Mouse (Mus musculus) liver, postnatal 0 days (tissue): ENCODE data around the gene Tekt5. TPM values are rescaled to one million over a fixed set of nuclear protein-coding genes. Genes with fewer than 3 reads are reported as not detected.

Experiments used
- ATAC-seq: fragments of 200-750 bp; cut with Nextera tagmentation; 2 replicates; pipeline ENCODE4 v1.8.0; 2017; ENCODE audit warnings: mild to moderate bottlenecking, moderate library complexity
- DNase-seq: peaks from one replicate; pipeline ENCODE4 v3.0.0-alpha.2; 2016
- H3K27ac ChIP-seq: fragments of 300-500 bp; sonication (generic); 2 replicates; pipeline ENCODE4 v1.5.1; 2014; ENCODE audit warnings: antibody characterized with exemption, moderate library complexity, mild to moderate bottlenecking, low read depth
- H3K27me3 ChIP-seq: fragments of 300-500 bp; sonication (generic); 2 replicates; pipeline ENCODE4 v1.6.1; 2014; ENCODE audit warnings: low read length, control low read depth, mixed read lengths; ENCODE audit not compliant: insufficient read depth
- H3K36me3 ChIP-seq: fragments of 300-500 bp; sonication (generic); replicated peaks from 2 replicates; pipeline ENCODE4 v1.6.1; 2014; ENCODE audit warnings: mild to moderate bottlenecking, control low read depth, low read length, moderate library complexity, mixed read lengths; ENCODE audit not compliant: insufficient read depth
- H3K4me1 ChIP-seq: fragments of 300-500 bp; sonication (generic); 2 replicates; pipeline ENCODE4 v1.6.1; 2014; ENCODE audit warnings: antibody characterized with exemption, mild to moderate bottlenecking, control low read depth; ENCODE audit not compliant: insufficient read depth
- H3K4me2 ChIP-seq: fragments of 300-500 bp; sonication (generic); 2 replicates; pipeline ENCODE4 v1.6.1; 2014; ENCODE audit warnings: low read depth, mild to moderate bottlenecking, low read length, moderate library complexity, mixed read lengths
- H3K4me3 ChIP-seq: fragments of 300-500 bp; sonication (generic); 2 replicates; pipeline ENCODE4 v1.5.1; 2014; ENCODE audit warnings: low read depth, low read length
- H3K9ac ChIP-seq: fragments of 300-500 bp; sonication (generic); replicated peaks from 2 replicates; pipeline ENCODE4 v1.6.1; 2014; ENCODE audit warnings: mild to moderate bottlenecking, moderate library complexity
- H3K9me3 ChIP-seq: fragments of 300-500 bp; sonication (generic); 2 replicates; pipeline ENCODE4 v1.6.1; 2016; ENCODE audit warnings: mild to moderate bottlenecking, control low read depth, low read length, mixed read lengths
- CTCF ChIP-seq: sonication (generic); IDR thresholded peaks from 2 replicates; pipeline ENCODE4 v1.5.1; 2016; ENCODE audit warnings: antibody characterized with exemption, low read depth
- EP300 ChIP-seq: IDR thresholded peaks from 2 replicates; pipeline ENCODE4 v1.6.1; 2016; ENCODE audit warnings: antibody characterized with exemption, low read depth, mild to moderate bottlenecking
- WGBS: fragments of 180-500 bp; shearing (Covaris S2); extraction: QIAGEN DNeasy Blood & Tissue Kit; methylation state at CpG from one replicate; pipeline ENCODE4 v1.1.7; 2014; ENCODE audit not compliant: insufficient replicate concordance; 5-methylcytosine and 5-hydroxymethylcytosine counted together
- polyA plus RNA-seq: library from polyadenylated mRNA; unstranded; fragments of >200 nt; fragmentation: Nextera tagmentation; extraction: Ambion mirVana; gene quantifications from 2 replicates; pipeline ENCODE4 v1.2.1, GENCODE M21; 2015

Tekt5 gene
- polyA plus RNA-seq, 1 experiment from 2014 or later: not detected

DNA sequence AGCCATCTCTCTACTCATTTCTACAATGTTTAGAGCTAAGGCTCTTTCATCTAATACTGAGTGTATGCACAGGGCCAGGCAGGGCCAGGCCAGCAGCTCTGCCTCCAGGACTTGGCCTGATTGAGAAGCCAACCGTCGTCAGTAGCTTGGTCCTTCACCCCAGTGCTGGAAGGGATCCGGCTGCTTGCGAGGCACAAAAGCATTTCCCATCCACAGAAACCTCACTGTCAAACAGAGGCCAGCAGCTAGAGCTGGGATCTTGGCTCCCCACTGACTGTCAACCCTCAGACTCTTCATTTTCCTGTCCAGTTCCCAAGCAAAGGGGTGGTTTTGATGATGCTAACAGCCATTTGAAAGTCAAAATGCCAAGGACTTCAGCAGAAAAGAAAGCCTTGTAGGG is 22.9 kb downstream of the Tekt5 start:
- Histone ChIP-seq H3K27ac (no peak overlapping the region), H3K9me3 (no peaks in the 10 kb centered on the region), H3K4me1 (no peaks in the 10 kb centered on the region), H3K36me3 (no peaks in the 10 kb centered on the region), H3K9ac (no peak overlapping the region), H3K27me3 (no peaks in the 10 kb centered on the region), H3K4me2 (no peak overlapping the region), H3K4me3 (no peak overlapping the region)
- no peak for DNase-seq
- 65% methylated on average over 4 of the region's 4 CpGs for WGBS
- no peak for ATAC-seq
- no peak for TF ChIP-seq EP300
- TF ChIP-seq CTCF: no peak

DNA sequence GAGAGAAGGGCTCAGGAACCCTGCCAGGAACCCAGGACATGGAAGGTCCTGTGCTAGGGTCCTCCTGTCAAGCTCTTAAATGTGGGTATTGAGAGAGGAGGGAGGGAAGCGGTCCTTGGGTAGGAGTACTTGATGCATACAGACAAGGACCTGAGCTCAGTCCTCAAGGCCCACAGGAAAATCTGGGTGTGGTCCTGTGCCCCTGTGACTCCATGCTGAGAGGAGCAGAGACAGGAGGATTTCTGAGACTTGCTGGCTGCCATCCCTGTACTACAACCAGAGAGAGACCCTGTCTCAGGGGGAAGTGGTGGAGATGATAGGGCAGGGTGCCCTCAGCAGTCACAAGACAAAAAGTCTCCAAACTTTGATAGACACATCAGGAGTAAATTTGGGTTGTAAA is 25.3 kb downstream of the Tekt5 start:
- Histone ChIP-seq H3K9me3 (no peaks in the 10 kb centered on the region), H3K9ac (no peak overlapping the region), H3K27me3 (no peaks in the 10 kb centered on the region), H3K4me2 (no peak overlapping the region), H3K4me3 (no peak overlapping the region), H3K27ac (no peak overlapping the region), H3K4me1 (no peaks in the 10 kb centered on the region), H3K36me3 (no peaks in the 10 kb centered on the region)
- 100% methylated on average over 1 of the region's 1 CpGs for WGBS
- DNase-seq (no peak), ATAC-seq (no peak)
- no peak for TF ChIP-seq CTCF
- no peak for TF ChIP-seq EP300

- no peaks in the 10 kb centered on the region for H3K4me1 ChIP-seq
- no peaks in the 10 kb centered on the region for H3K27me3 ChIP-seq
- H3K9ac ChIP-seq: no peak overlapping the region
- H3K4me2 ChIP-seq: no peak overlapping the region
- no peaks in the 10 kb centered on the region for H3K9me3 ChIP-seq
- DNase-seq (no peak), ATAC-seq (no peak)
- no peak overlapping the region for H3K27ac ChIP-seq
- WGBS: 84% methylated on average over 3 of the region's 3 CpGs
- no peak overlapping the region for H3K4me3 ChIP-seq
- no peaks in the 10 kb centered on the region for H3K36me3 ChIP-seq
- TF ChIP-seq EP300 (no peak), CTCF (no peak)
These were observed 25.8 kb downstream of the Tekt5 start for GRCm38 (mm10) chr16:10369468-10369934.

- ATAC-seq (peak; percentile 45; the same call in 1 of the 2 replicates), DNase-seq (no peak)
- Histone ChIP-seq H3K4me3 (no peak overlapping the region), H3K4me2 (no peak overlapping the region), H3K9ac (no peak overlapping the region), H3K27me3 (no peaks in the 10 kb centered on the region), H3K27ac (no peak overlapping the region), H3K9me3 (no peaks in the 10 kb centered on the region), H3K36me3 (no peaks in the 10 kb centered on the region), H3K4me1 (no peaks in the 10 kb centered on the region)
- 75% methylated on average over 14 of the region's 14 CpGs for WGBS
- TF ChIP-seq CTCF (no peak), EP300 (no peak)
These were observed 28.8 kb downstream of the Tekt5 start for GRCm38 (mm10) chr16:10366240-10367217.

- no peak overlapping the region for H3K4me2 ChIP-seq
- WGBS: 65% methylated on average over 4 of the region's 4 CpGs
- H3K4me1 ChIP-seq: no peaks in the 10 kb centered on the region
- no peaks in the 10 kb centered on the region for H3K36me3 ChIP-seq
- ATAC-seq (no peak), DNase-seq (no peak)
- H3K9ac ChIP-seq: no peak overlapping the region
- H3K27me3 ChIP-seq: no peaks in the 10 kb centered on the region
- TF ChIP-seq CTCF (no peak), EP300 (no peak)
- H3K27ac ChIP-seq: no peak overlapping the region
- H3K4me3 ChIP-seq: no peak overlapping the region
- no peaks in the 10 kb centered on the region for H3K9me3 ChIP-seq
These were observed 29.5 kb downstream of the Tekt5 start for GRCm38 (mm10) chr16:10365796-10366195.

- Histone ChIP-seq H3K9me3 (no peaks in the 10 kb centered on the region), H3K9ac (no peak overlapping the region), H3K4me3 (no peak overlapping the region), H3K36me3 (no peaks in the 10 kb centered on the region), H3K4me2 (no peak overlapping the region), H3K4me1 (peaks cover 2% of the 10 kb centered on the region; the same call in 1 of the 2 replicates), H3K27ac (no peak overlapping the region), H3K27me3 (no peaks in the 10 kb centered on the region)
- ATAC-seq: no peak
- no peak for DNase-seq
- TF ChIP-seq EP300 (no peak), CTCF (no peak)
- WGBS: 67% methylated on average over 1 of the region's 1 CpGs
These were observed 32.2 kb downstream of the Tekt5 start for GRCm38 (mm10) chr16:10363061-10363460.
